Mouse (Mus musculus) frontal cortex, adult 2 months (tissue): ENCODE results near the gene Nos1ap. TPM values are rescaled to one million over a fixed set of nuclear protein-coding genes. Genes with fewer than 3 reads are reported as not detected.

Experiments
- DNase-seq, 2 experiments: peaks; one replicate each; pipeline ENCODE4 v3.0.0; 2022; ENCODE audit warnings: low spot score in 1 of 2; ENCODE audit errors: extremely low spot score in 1 of 2
- polyA plus RNA-seq: library from polyadenylated mRNA; depleted of rRNA; stranded (reverse); fragments of >200 nt; gene quantifications from 2 replicates; pipeline ENCODE4 v1.2.3, GENCODE M21; 2012

The Nos1ap gene
- polyA plus RNA-seq, 1 experiment: 93.5 TPM

- DNase-seq: no peak
These were observed 209.2 kb downstream of the Nos1ap start for GRCm38 (mm10) chr1:170380505-170380904.

DNA sequence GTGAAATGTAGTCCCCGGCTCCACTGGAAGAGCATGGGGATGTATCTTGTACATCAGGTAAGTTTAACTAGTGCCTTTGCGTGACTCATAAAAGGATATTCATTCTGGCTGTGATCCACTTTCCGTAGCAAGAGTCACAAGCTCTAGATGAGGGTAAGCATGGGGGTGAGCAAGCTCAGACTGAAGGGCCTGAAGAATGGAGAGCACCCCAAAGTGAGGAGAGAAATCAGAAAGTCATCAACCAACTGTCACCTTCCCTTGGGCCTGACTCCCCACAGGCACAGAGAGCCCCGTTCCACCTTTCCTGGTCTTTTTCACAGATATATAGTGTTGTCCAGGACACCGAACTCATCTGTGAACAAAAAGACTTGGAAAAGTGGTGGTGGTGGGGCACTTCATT, 213.9 kb downstream of the Nos1ap start:
- DNase-seq: no peak

- no peak for DNase-seq
These were observed 215.9 kb downstream of the Nos1ap start for GRCm38 (mm10) chr1:170373750-170374149.

DNA sequence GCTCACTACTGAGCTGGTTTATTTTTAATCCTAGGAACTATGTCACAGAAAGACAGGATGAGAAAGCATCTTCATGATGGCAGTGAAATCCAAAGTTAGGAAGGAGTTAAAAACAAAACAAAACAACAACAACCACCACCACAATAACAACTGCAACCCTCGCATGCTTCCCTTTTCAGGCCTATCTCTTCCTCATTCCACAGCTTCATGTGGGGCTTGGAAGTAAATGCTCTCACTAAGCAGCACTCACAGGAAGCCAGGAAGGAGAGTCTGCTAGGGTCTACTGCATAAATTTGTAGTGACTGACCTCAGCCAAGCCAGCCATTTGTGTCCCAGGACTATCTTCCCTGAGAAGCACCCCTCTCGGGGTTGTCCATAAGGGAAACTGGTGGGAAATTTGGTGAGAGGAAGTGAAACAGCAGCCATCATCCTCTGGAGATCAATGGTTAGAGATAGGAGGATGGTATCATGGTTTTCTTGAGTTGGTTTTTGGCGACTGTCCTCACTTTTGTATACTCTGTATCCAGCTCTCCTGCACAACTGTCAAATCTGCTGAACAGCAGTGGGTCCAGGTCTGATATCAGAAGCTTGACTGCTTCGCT, 218.4 kb downstream of the Nos1ap start:
- no peak for DNase-seq

DNA sequence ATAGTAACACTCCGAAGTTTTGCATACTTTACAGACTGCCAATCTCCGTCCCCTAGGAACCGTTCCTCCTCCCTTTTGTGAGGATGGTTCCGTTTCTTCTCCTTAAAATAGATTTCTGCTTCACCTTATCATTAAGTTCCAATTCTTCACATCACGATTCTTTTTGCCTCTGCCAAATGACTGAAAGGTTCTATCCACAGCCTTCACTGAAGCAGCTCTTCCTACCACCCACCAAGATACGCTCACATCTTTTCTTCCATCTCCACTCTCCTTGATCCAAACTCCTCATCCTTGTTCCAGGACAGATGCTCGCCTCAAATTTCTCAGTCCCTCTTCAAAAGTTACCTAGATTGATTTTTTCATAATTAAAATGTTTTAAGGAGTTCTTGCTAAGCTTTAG, 220.8 kb downstream of the Nos1ap start:
- DNase-seq: no peak

GRCm38 (mm10) chr1:170366981-170367700, 222.5 kb downstream of the Nos1ap start:
- peak in 1 of 2 experiments; percentile 28 for DNase-seq

DNA sequence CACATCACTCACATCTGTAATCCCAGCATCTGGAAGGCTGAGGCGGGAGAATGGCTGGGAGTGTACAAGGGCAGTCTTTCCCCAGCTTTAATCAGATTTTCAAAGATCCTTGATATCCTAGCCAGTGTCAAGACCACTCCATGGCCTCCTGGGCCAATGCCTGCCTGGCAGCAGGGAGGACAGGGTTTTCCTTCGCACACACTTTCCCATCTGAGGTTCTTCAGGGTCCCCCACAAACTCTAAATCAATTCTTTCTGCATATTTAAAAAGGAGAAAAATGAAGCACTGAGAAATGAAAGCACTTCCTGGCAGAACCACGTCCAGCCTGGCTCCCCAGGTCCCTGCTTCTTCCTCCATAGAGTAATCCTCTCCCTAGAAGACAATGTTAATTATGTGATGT, 225.9 kb downstream of the Nos1ap start:
- DNase-seq: no peak

DNA sequence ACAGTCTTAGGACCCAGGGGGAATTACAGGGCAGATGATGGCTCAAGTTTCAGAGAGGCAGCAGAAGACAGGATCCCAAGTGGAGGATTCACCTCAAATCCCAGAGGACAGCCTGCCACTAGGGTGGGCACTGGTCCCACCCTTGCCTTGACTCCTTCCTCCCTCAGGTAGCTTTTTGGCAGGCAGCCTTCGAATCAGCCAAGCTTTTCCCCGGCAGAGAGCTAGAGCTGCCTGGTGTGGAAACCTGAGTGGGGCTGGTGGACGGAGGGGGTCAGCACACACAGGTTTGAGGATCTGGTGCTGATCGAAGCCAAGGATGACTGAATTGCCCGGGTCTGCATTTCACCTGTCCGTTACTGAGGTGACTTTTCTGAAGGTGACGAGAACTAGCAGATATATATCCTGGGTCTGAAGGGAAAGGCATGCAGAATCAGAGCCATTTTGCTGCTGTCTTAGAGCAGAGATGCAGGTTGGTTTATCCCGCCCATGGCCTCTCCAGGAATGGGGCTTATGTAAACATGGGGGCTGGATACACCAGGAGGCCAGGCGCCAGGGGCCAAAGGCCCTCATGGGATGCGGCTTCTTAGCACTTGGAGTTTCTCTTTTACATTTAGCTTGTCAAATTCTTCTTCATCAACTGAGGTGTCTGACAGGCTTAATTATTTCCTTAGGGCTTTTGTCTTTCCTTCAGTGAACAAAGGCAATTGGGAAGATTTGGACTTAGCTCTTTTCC, 229.3 kb downstream of the Nos1ap start:
- no peak for DNase-seq

DNA sequence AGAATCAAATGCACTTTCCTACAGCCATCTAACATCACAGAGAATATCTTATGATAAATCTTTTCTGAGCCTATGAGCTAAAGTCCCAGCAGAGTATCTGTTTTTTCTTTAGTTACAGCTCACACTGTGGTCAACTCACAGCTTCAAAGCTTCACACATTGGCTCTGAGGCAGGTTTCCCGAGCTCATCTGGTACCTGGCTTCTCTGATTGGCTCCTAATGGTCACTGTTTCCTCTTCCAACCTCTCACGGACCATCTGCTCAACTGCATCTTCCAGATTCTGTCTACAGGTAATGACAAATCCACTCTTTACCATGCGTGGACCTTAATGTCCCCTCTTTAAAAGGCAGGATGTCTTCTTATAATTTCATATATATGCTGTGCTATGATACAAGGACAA, 236.3 kb downstream of the Nos1ap start:
- no peak for DNase-seq

DNA sequence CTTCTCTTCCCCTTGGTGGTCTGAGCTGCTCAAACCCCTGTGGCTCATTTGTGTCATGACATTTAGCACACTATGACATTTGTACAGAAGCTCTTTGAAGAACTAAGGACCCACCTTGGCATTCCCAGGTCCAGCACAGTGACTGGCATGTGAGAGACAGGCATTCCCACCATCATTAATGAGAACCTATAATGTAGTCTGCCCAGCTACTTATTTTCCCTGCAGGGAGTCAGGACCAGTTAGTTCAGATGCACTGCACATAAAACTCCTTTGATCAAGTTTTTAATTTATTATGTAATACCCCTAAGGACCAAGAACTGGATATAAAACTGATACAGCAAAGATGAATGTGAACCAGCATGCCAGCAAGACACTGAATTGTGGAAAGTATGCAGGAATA, 238.6 kb downstream of the Nos1ap start:
- no peak for DNase-seq

DNA sequence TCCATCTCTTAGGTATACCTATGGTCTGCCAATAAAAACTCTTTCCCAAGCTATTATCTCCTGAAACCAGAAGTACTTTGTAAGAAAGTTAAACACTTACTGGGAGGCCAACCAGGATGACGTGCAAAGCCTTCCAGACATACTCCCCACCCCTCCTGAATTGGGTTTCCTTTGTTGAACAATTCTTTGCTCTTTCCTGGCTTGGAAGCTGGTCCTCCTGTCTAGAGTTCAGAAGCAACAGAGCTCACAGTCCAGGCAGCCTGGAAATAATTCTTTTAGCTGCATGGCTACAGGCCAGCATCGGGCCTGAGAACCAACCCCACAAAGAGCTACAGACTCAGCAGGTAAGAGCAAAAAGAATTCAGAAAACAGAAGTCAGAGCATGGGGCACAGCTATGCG, 243.4 kb downstream of the Nos1ap start:
- no peak for DNase-seq

GRCm38 (mm10) chr1:170343906-170344305, 245.8 kb downstream of the Nos1ap start:
- DNase-seq: no peak

GRCm38 (mm10) chr1:170343081-170343480, 246.6 kb downstream of the Nos1ap start:
- no peak for DNase-seq

DNA sequence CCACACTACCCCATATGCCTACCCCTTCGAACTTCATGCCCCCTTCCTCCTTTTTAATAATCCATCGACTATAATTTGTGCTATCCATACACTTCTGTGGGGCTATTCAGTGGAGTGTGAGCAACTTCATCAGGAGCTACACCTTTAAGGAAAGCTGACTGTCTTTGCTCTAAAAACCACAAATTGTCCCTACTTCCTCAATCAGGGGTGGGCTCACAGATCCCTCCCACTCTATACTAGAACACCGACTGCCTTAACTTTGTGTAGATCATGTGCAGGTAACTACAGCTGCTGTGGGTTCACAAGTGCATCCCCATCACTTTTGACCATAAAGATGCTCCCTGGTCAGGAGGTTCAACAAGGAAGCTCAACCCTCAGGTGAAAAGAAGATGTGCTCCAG, 249.7 kb downstream of the Nos1ap start:
- DNase-seq: no peak

DNA sequence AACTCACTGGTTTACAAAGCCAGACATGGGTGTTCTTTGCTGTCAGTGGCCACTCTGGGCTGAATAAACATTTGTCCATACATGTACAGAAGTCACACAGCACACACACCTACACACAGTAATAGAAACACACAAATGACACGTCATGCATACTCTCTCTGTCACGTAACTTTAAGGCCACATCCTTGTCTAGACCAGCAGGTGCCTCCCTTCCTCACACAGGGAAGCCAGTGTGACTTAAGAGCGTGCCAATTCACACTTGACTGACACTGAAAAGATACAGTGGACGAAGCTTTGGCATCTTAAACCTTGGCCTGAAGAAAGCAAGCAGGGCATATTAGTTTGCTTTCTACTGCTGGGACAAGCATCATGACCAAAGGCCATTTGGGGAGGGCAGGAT, 256.9 kb downstream of the Nos1ap start:
- DNase-seq: no peak

- no peak for DNase-seq
These were observed 257.7 kb downstream of the Nos1ap start for GRCm38 (mm10) chr1:170331926-170332325.

DNA sequence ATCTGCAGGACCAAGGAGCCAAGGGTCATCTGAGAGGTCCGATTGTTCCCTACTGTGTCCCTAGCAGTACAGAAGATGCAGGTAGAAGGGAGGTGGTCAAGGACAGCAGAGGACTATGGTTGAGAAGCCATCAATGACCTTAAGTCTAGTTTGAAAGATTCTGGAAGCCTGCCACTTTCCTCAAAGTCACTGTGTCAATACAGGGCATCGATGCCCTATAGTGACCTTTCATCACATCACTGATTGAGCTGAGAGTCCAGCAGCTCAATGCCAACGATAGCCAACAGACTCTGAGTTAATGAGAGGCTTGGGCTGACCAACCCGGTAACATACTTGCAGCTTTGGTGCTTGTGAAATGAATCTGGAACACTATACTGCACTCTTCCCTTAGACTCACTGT, 264.4 kb downstream of the Nos1ap start:
- no peak for DNase-seq

DNA sequence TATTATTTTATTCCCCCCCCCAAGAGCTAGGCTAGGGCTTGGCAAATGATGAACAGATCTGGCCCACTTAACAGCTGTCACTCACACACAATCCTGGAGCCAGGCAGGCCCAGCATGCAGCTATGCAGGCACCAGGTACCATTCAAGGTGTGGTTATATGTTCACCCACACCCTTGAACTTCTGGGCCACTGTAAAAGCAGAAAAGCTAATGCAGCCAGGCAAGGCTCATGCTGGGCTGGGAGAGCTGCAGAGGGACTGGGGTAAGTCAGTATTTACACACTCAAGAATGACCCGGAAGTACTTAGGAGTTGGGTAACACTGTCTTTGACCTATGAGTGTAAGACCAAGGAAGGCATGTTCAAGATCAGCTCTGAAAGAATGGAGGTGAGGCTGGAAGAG, 265.3 kb downstream of the Nos1ap start:
- no peak for DNase-seq

DNA sequence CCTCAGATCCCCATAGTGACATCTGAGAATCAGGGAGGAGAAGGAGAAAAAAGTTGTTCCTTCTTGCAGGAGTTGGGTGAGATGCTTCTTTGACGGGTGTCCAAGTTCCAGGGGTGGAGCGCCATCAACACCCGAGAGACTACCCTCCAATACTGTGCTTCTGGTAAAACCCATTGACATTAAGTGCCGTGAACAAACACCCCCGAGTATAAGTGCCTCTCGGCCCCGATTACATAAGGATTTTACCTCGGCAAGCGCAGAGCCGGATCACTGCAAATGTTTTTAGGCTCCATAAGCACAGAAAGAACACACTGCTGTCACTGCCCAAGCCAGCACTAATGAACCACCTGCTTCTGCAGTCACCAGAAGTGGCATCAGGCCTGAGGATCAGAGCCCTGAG, 266.7 kb downstream of the Nos1ap start:
- DNase-seq: no peak

- DNase-seq: no peak
These were observed 267.6 kb downstream of the Nos1ap start for GRCm38 (mm10) chr1:170322046-170322445.

DNA sequence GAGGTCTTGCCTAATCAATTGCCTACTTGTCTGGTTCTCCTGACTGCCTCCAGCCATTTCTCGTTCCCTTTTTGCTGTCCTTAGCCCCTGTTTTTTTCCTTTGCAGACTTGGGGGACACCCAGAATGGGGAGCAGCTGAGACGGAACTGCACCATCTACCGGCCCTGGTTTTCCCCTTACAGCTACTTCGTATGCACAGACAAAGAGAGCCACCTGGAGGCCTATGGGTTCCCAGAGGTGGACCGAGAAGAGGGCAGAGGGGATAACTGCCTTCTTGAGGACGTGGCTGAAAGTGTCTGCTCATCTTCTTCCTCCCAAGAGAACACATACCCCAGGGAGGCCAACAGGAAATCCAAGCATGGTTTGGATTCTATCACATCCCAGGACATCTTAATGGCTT, 278.2 kb downstream of the Nos1ap start:
- no peak for DNase-seq

- DNase-seq: no peak
These were observed 281.2 kb downstream of the Nos1ap start, which contains the start of gene Spata46 for GRCm38 (mm10) chr1:170308503-170308902. Gene Spata46 (plus strand): TSS chr1:170308803.
